Mouse (Mus musculus): Measurements from ENCODE around the gene Glra1. TPM values are rescaled to one million over a fixed set of nuclear protein-coding genes. Genes with fewer than 3 reads are reported as not detected.

The Glra1 gene
- not detected in 2 replicates for polyA plus RNA-seq (2012; rRNA removed; ENCODE audit: low replicate concordance)

DNA sequence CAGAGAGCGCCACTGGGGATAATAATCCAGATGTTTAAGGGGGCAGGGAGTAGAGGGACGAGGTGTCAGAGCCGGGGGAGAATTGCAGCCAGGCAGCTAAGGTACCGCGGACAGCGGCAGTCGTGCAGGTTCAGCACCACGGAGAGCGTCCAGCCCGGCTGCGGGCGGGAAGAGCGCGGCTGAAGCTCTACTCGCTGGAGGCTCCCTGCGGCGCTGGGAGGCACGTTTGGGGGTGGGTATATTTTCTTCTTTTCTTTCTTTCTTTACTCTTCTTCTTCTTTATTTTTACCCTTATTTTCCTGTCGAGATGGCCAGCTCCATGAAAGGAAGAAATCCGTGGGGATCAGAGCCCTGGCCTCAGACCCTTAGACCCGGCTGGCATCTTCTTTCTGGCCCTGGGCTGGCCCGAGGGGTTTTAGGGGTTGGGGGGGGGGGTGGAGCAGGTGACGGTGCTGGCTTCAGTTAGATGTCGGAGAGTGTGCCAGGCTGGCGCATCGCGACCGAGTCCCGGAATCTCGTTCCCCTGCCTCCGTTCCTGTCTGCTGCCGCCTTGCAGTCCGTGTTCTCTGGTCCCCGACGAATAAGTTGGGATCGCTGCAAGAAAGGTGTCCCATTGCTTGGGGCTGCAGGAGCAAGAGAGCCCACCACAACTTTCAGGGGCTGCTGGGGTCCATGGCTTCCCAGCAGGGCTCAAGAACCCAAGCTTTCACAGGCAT is at the start of gene Glra1:
Glra1 (minus strand) TSS at position 391 of the 716 bp plus-strand sequence.

DNA sequence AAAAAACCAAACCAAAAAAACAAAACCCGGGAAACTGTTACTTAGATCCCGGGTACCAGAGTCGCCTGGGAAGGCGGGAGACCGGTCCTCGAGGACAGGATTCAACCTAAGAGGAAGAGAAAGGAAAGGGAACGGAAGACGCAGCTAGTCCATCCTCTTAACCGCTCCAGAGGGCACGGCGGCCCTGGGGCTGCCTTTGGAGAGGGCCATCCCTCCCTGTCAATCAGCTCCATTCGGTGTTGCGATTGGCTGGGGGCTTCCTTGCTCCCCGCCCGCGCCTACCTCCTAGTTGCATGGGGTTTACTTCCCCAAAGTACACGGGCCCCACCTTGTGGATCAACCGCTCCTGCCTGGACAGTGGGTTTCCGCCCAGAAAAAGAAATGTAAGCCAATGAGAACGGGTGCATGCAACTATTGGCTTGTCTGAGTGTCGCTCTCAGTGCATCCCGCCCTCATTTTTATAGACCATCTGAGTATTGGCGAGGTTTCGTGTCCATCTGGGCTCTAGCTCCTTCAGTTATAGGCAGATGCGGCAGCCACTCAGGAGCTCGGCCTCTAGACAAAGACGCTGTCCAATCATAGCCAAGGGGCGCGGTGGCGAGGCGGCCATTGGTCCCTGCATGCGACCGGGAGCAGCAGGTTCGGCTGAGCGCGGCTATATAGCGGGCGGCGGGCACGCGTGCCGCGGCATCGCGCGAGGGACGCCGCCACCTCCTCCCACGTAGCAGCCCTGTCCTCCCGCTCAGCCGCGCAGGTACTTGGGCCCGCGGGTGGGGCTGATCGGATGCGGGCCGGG is 138.8 kb downstream of the Glra1 start, which contains the start of gene G3bp1:
G3bp1 (plus strand) TSS at position 638 of the 796 bp plus-strand sequence.

Other genes starting within 250 kb of the Glra1 start
- gene Sparc, start 185.0 kb downstream of the Glra1 start, polyA plus RNA-seq (2012; rRNA removed; ENCODE audit: low replicate concordance): 277 and 331 TPM in 2 replicates
- gene Atox1, start 147.0 kb downstream of the Glra1 start, polyA plus RNA-seq (2012; rRNA removed; ENCODE audit: low replicate concordance): 354 and 554 TPM in 2 replicates
- 8.4 and 16.9 TPM in 2 replicates for gene G3bp1, start 138.5 kb downstream of the Glra1 start, polyA plus RNA-seq (2012; rRNA removed; ENCODE audit: low replicate concordance)

All from duodenum, adult 2 months (tissue).